Mouse (Mus musculus) testis, adult 2 months (tissue): ENCODE data around the gene Aff3. TPM values are rescaled to one million over a fixed set of nuclear protein-coding genes. Genes with fewer than 3 reads are reported as not detected.

Experiments used
- H3K27ac ChIP-seq: fragments of 200-500 bp; 2 replicates; pipeline ENCODE4 v1.5.1; 2012; ENCODE audit warnings: low read depth, low read length; ENCODE audit not compliant: control insufficient read depth, insufficient read depth
- H3K27me3 ChIP-seq: fragments of 200-500 bp; 2 replicates; pipeline ENCODE4 v1.6.1; 2012; ENCODE audit warnings: mild to moderate bottlenecking, low read length, moderate library complexity; ENCODE audit not compliant: control insufficient read depth, insufficient read depth
- H3K36me3 ChIP-seq: fragments of 200-500 bp; 2 replicates; pipeline ENCODE4 v1.6.1; 2012; ENCODE audit warnings: mild to moderate bottlenecking, low read length; ENCODE audit not compliant: control insufficient read depth, insufficient read depth
- H3K4me1 ChIP-seq: fragments of 200-500 bp; 2 replicates; pipeline ENCODE4 v1.6.1; 2012; ENCODE audit warnings: low read length; ENCODE audit not compliant: control insufficient read depth, insufficient read depth
- H3K4me3 ChIP-seq: fragments of 200-500 bp; 2 replicates; pipeline ENCODE4 v1.5.1; 2012; ENCODE audit warnings: low read depth, mild to moderate bottlenecking, low read length, moderate library complexity, mixed read lengths; ENCODE audit not compliant: control insufficient read depth
- CTCF ChIP-seq: fragments of 200-500 bp; IDR thresholded peaks from 2 replicates; pipeline ENCODE4 v1.5.1; 2012; ENCODE audit warnings: low read depth, mild to moderate bottlenecking, inconsistent platforms, low read length, moderate library complexity; ENCODE audit not compliant: control insufficient read depth, insufficient read depth, insufficient replicate concordance
- POLR2A ChIP-seq: fragments of 200-500 bp; IDR thresholded peaks from 2 replicates; pipeline ENCODE4 v1.6.1; 2012; ENCODE audit warnings: low read depth, mild to moderate bottlenecking, inconsistent platforms, low read length, moderate library complexity; ENCODE audit not compliant: control insufficient read depth
- polyA plus RNA-seq: library from polyadenylated mRNA; depleted of rRNA; stranded (reverse); fragments of >200 nt; gene quantifications from 2 replicates; pipeline ENCODE4 v1.2.3, GENCODE M21; 2012

Aff3 gene
- polyA plus RNA-seq, 1 experiment, result 8.1 TPM

DNA sequence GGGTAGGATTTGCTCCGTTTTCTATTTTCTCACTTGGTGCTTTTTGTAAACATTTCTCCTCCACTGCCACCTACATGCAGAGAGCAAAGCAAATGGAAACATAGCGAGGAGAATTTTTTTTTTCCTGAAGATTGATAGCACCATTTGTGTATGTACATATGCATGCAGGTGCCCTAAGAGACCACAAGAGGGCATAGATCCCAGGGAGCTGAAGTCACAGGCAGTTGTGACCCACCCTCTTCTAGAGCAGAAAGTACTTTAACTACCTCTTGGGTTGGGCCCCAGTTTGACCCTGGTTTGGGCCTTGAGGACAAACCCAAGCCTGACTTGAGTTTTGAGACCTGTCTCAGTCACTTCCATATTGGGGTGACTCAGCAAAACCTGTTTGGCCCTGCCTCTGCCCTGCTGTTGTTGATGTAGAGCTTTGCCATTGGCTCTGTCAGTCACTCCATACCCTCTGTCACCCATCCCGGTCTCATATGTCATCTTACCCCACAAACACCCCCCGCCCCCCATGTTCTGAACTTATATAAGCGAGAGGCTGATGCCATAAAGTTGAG is 9.7 kb downstream of the Aff3 start:
- Histone ChIP-seq H3K4me1 (no peaks in the 10 kb centered on the region), H3K27ac (no peak overlapping the region)
- TF ChIP-seq POLR2A (no peak), CTCF (no peak)

DNA sequence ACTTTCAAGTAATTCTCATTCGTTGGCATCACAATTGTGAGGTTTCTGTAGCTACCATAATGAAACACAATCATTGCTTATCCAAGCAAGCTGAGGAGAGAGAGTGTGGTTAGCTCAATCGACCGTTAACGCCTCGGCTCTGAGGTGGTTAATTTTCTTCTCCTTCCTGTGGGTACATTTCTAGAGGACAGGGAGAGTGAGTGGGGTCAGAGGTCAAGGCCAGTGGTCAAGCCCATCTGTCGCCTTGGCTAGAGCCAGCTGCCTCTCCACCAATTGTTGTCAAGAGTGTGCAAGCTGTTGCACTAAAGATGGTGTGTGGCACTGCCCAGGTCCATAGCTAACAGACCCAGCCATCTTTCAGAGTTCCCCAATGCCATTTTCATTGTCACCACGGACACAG is 14.7 kb downstream of the Aff3 start:
- H3K27me3 ChIP-seq, result no peaks in the 10 kb centered on the region
- TF ChIP-seq CTCF, result no peak
- TF ChIP-seq POLR2A, result no peak
- H3K36me3 ChIP-seq, result no peaks in the 10 kb centered on the region
- H3K27ac ChIP-seq, result no peak overlapping the region
- H3K4me1 ChIP-seq, result no peaks in the 10 kb centered on the region
- no peak overlapping the region for H3K4me3 ChIP-seq

More for the DNA sequence above, 9.7 kb downstream of the Aff3 start:
- Histone ChIP-seq H3K36me3 (no peaks in the 10 kb centered on the region), H3K4me3 (no peak overlapping the region), H3K27me3 (no peaks in the 10 kb centered on the region)

DNA sequence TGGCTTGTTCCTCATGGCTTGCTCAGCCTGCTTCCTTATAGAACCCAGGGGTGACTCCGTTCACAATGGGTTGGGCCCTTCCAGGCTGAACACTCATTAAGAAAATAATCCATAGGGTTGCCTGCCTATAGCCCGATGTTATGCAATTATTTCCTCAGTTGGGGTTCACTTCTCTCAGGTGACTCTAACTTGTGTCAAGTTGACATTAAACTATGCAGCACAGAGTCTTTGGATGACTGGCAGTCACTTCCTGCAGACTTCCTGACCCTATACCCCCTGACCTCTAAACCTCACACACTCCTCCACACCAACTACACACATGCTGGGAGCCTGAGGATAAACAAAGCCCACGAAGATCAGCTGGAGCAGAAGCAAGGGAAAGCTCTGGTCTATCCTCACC is 15.6 kb downstream of the Aff3 start:
- Histone ChIP-seq H3K4me3 (no peak overlapping the region), H3K4me1 (no peaks in the 10 kb centered on the region), H3K27me3 (no peaks in the 10 kb centered on the region), H3K36me3 (no peaks in the 10 kb centered on the region), H3K27ac (no peak overlapping the region)
- TF ChIP-seq POLR2A (no peak), CTCF (no peak)

DNA sequence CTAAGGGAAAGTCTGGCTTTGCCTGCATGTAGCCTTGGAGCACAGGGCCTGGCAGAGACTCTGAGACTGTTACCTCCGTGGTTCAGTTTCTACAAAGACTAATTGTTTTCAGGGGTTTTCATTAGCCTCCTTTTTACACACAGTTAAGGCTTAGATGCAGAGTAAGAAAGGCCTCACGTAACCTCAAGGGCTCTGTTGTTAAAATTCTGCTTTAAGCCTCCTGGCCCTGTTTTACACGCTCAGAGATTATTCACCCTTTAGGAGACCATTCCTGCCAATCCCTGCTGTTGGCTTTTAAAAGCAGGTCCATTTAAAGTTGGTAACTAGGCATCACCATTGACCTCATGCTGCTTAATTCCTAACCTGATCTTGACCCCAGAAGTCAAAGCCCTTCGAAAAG is 22.5 kb downstream of the Aff3 start:
- H3K27ac ChIP-seq, result no peak overlapping the region
- H3K4me3 ChIP-seq, result no peak overlapping the region
- H3K27me3 ChIP-seq, result no peaks in the 10 kb centered on the region
- H3K4me1 ChIP-seq, result no peaks in the 10 kb centered on the region
- no peaks in the 10 kb centered on the region for H3K36me3 ChIP-seq
- TF ChIP-seq CTCF, result no peak

DNA sequence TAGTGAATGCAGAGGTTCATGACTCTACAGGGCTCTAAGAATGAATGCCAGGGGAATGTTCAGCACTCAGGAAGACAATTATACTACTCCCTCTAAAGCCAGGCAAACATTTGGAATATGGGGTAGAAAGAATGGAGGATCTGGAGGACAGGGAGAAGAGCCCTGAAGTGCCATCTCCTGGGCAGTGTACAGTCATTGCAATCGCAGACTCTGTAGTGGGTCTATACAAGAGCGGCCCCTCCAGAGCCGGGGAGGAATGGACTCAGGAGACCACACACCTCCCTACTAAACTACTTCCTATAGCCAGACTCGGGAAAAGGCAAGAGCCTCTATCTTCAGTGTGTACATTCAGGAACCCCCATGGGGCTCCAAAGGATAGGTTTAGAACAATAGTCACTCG is 25.1 kb downstream of the Aff3 start:
- Histone ChIP-seq H3K36me3 (no peaks in the 10 kb centered on the region), H3K4me1 (no peaks in the 10 kb centered on the region), H3K4me3 (no peak overlapping the region), H3K27ac (no peak overlapping the region), H3K27me3 (no peaks in the 10 kb centered on the region)
- TF ChIP-seq POLR2A, result no peak
- TF ChIP-seq CTCF, result no peak

DNA sequence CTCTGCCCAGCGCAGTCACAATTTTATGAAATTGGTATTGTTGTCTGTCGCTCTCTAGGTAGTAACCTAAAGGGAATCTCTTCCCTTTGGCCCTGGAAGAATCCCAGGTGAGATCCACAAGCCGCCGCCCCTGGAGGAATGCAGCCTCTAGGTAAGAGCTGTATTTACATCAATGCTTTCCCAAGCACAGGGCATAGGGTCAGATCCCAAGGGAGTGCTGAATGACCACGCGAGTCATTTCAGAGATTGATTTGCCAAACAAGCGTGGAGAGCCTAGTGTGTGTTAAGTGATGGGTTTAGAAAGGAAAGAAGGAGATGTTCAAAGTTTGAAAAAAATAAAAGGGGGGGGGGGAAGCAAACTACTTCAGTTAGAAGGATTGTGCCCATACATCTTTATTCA is 29.2 kb downstream of the Aff3 start:
- no peak overlapping the region for H3K27ac ChIP-seq
- no peaks in the 10 kb centered on the region for H3K4me1 ChIP-seq

DNA sequence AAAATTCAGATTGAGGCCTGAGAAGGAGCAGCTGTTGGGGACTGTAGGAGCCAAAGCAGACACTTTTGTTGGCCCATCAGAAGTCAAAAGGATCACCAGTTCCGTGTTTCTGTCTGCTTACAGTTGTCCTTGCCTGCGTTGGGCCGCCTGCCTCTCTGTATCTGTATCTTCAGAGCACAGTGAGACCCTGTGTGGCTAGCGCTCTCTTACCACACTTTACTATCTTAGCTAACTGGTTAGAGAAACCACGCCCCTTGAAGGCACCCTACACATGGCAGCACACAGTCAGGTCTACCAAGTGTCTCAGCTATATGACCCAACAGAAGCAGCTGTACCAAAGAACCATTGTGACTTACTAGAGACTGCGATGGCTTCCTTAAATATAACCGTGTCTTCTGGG is 30.7 kb downstream of the Aff3 start:
- Histone ChIP-seq H3K27me3 (no peaks in the 10 kb centered on the region), H3K4me3 (no peak overlapping the region), H3K27ac (no peak overlapping the region), H3K4me1 (no peaks in the 10 kb centered on the region), H3K36me3 (no peaks in the 10 kb centered on the region)
- TF ChIP-seq POLR2A, result no peak
- TF ChIP-seq CTCF, result no peak

More for the DNA sequence above, 29.2 kb downstream of the Aff3 start:
- H3K36me3 ChIP-seq, result no peaks in the 10 kb centered on the region
- TF ChIP-seq POLR2A, result no peak
- no peak for TF ChIP-seq CTCF
- H3K27me3 ChIP-seq, result no peaks in the 10 kb centered on the region
- H3K4me3 ChIP-seq, result no peak overlapping the region
